Mouse (Mus musculus): ENCODE results near the gene Cul1. TPM values are rescaled to one million over a fixed set of nuclear protein-coding genes. Genes with fewer than 3 reads are reported as not detected.

Cul1 gene
- polyA plus RNA-seq, 1 experiment from 2014 or later, result 141 TPM

DNA sequence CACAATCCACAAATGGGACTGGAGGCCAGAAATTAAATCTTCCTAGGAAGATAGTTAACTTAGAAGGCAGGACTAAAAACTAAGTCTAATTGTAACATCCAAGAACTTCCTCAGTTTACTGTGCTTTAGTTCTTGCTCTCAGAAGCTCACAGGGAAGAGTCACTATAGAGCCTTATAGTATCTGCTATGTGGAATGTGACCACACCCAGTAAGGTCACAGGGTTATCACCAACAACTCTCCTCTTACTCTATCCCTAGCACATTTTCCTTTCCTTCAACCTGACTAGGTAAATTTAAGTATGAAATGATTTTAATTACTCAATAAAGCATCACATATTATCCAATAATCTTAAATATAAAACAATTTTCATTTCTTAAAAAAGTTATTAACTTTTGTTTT is 107.2 kb downstream of the Cul1 start:
- Histone ChIP-seq H3K9ac (replicated peaks; ENCODE audit: low read depth, low read length) (no peak overlapping the region), H3K9me3 (ENCODE audit: control insufficient read depth, low read depth, low read length) (no peaks in the 10 kb centered on the region), H3K27ac (ENCODE audit: low read length) (no peak overlapping the region), H3K4me2 (replicated peaks; ENCODE audit: low read depth, low read length) (no peak overlapping the region), H3K4me1 (ENCODE audit: control insufficient read depth, insufficient read depth, low read length) (no peaks in the 10 kb centered on the region), H3K4me3 (ENCODE audit: low read depth, low read length) (no peak overlapping the region), H3K36me3 (ENCODE audit: control insufficient read depth, insufficient read depth, low read length) (peaks cover 20% of the 10 kb centered on the region), H3K27me3 (ENCODE audit: control insufficient read depth, insufficient read depth, low read length) (no peaks in the 10 kb centered on the region)
- ATAC-seq (ENCODE audit: insufficient number of reproducible peaks, insufficient read depth, low FRiP score, low read depth), result no peak

DNA sequence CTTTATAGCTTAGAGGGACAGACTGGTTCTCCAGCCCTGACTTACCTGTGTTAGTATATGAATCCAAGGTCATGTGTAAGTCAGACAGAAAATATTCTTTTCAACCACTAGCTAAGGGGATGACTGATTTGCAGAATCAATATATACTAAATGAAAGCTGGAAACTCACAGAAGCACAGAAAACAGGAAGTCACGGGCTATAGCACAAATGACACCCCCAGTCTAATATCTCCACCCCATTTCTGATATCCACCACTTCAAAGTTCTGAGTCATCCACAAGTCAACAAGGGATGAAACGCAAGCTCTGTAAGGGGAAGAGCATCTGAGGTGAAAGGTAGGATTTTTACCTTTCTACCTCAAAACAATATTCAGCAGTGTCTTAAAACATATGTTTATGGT is 107.6 kb downstream of the Cul1 start:
- ATAC-seq (ENCODE audit: insufficient number of reproducible peaks, insufficient read depth, low FRiP score, low read depth), result no peak
- WGBS, result 87% methylated on average over 2 of the region's 2 CpGs
- H3K27ac ChIP-seq (ENCODE audit: low read length), result no peak overlapping the region
- no peaks in the 10 kb centered on the region for H3K9me3 ChIP-seq (ENCODE audit: control insufficient read depth, low read depth, low read length)
- no peaks in the 10 kb centered on the region for H3K4me1 ChIP-seq (ENCODE audit: control insufficient read depth, insufficient read depth, low read length)
- H3K36me3 ChIP-seq (ENCODE audit: control insufficient read depth, insufficient read depth, low read length), result peaks cover 17% of the 10 kb centered on the region
- H3K9ac ChIP-seq (replicated peaks; ENCODE audit: low read depth, low read length), result no peak overlapping the region
- H3K4me3 ChIP-seq (ENCODE audit: low read depth, low read length), result no peak overlapping the region
- no peaks in the 10 kb centered on the region for H3K27me3 ChIP-seq (ENCODE audit: control insufficient read depth, insufficient read depth, low read length)
- no peak overlapping the region for H3K4me2 ChIP-seq (replicated peaks; ENCODE audit: low read depth, low read length)

DNA sequence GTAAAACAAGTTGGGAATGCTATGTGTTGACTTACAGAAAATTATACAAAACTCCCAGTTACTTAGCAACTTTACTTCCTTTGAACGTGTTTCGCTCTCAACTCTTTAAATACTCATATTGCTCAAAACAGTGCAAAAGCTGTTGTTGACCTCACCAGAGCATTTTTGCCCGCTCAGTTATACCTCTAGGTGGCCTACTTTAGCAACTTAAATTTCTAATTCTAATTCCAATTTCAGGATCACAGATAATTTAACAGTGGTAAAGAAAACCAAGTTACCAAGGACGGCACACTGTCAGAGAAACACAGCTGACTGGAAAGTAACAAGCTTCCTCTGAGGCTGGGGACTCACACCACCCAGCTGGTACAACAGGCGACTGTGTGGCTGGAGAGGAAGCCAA is 108.2 kb downstream of the Cul1 start:
- no peak overlapping the region for H3K4me3 ChIP-seq (ENCODE audit: low read depth, low read length)
- H3K4me1 ChIP-seq (ENCODE audit: control insufficient read depth, insufficient read depth, low read length), result no peaks in the 10 kb centered on the region
- H3K9ac ChIP-seq (replicated peaks; ENCODE audit: low read depth, low read length), result no peak overlapping the region
- H3K27me3 ChIP-seq (ENCODE audit: control insufficient read depth, insufficient read depth, low read length), result no peaks in the 10 kb centered on the region
- H3K4me2 ChIP-seq (replicated peaks; ENCODE audit: low read depth, low read length), result no peak overlapping the region
- no peak for ATAC-seq (ENCODE audit: insufficient number of reproducible peaks, insufficient read depth, low FRiP score, low read depth)
- H3K36me3 ChIP-seq (ENCODE audit: control insufficient read depth, insufficient read depth, low read length), result peaks cover 16% of the 10 kb centered on the region
- H3K9me3 ChIP-seq (ENCODE audit: control insufficient read depth, low read depth, low read length), result no peaks in the 10 kb centered on the region
- no peak overlapping the region for H3K27ac ChIP-seq (ENCODE audit: low read length)
- WGBS, result 81% methylated on average over 5 of the region's 5 CpGs

DNA sequence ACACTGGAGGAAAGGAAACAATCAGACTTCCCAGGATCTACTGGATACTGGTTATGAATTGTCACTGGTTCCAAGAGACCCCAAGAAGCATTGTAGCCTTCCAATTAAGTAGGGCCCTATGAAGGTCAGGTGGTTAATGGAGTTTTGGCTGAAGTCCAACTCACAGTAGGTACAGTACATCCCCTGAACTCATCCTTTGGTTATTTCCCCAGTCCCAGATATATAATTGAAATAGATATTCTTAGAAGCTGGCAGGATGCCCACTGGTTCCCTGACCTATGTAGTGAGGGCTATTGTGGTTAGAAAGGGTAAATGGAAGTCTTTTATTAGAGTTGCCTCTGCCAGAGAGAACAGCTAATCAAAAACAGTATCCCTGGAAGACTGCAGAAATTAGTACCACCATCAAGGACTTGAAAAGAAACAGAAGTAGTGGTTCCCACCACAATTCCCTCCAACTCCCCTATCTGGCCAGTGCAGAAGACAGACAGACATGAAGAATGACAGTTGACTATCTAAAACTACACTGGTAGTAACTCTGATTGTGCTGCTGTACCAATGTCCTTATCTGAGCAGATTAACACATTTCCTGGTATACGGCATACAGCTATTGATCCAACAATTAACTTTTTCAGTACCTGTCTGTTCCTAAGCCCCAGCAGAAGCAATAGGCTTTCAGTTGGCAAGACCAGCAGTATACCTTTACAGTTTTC is 112.3 kb downstream of the Cul1 start:
- H3K9me3 ChIP-seq (ENCODE audit: control insufficient read depth, low read depth, low read length), result no peaks in the 10 kb centered on the region
- no peak overlapping the region for H3K27ac ChIP-seq (ENCODE audit: low read length)
- peaks cover 34% of the 10 kb centered on the region for H3K36me3 ChIP-seq (ENCODE audit: control insufficient read depth, insufficient read depth, low read length)
- no peak overlapping the region for H3K4me3 ChIP-seq (ENCODE audit: low read depth, low read length)
- H3K4me2 ChIP-seq (replicated peaks; ENCODE audit: low read depth, low read length), result no peak overlapping the region
- ATAC-seq (ENCODE audit: insufficient number of reproducible peaks, insufficient read depth, low FRiP score, low read depth), result no peak
- WGBS, result 82% methylated on average over 1 of the region's 1 CpGs
- H3K4me1 ChIP-seq (ENCODE audit: control insufficient read depth, insufficient read depth, low read length), result no peaks in the 10 kb centered on the region
- no peak overlapping the region for H3K9ac ChIP-seq (replicated peaks; ENCODE audit: low read depth, low read length)
- H3K27me3 ChIP-seq (ENCODE audit: control insufficient read depth, insufficient read depth, low read length), result no peaks in the 10 kb centered on the region

DNA sequence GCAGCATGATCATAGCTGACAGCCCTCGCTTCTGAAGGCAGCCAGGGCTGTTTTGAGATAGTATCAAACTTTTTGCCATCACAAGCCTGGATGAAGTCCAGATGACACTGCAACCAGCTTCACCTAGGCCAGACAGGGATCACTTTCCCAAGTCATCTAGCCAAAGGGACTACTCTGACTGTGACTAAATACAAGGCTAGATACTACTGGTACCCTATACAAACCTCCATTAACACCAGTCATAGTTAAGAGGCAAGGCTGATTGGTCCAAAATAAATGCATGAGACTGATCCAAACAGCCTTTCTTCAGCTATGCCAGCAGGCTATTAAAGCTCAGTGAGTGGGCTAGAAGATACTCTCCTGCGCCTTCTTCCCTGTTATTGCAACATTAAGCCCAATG is 119.7 kb downstream of the Cul1 start:
- no peaks in the 10 kb centered on the region for H3K27me3 ChIP-seq (ENCODE audit: control insufficient read depth, insufficient read depth, low read length)
- H3K4me2 ChIP-seq (replicated peaks; ENCODE audit: low read depth, low read length), result no peak overlapping the region
- no peak overlapping the region for H3K4me3 ChIP-seq (ENCODE audit: low read depth, low read length)
- no peak overlapping the region for H3K9ac ChIP-seq (replicated peaks; ENCODE audit: low read depth, low read length)
- ATAC-seq (ENCODE audit: insufficient number of reproducible peaks, insufficient read depth, low FRiP score, low read depth), result no peak
- 88% methylated on average over 2 of the region's 2 CpGs for WGBS
- no peaks in the 10 kb centered on the region for H3K9me3 ChIP-seq (ENCODE audit: control insufficient read depth, low read depth, low read length)
- peaks cover 27% of the 10 kb centered on the region for H3K36me3 ChIP-seq (ENCODE audit: control insufficient read depth, insufficient read depth, low read length)
- no peaks in the 10 kb centered on the region for H3K4me1 ChIP-seq (ENCODE audit: control insufficient read depth, insufficient read depth, low read length)
- H3K27ac ChIP-seq (ENCODE audit: low read length), result no peak overlapping the region

Other genes with a start within 250 kb of the Cul1 start
- gene Ezh2, start 141.9 kb downstream of the Cul1 start, polyA plus RNA-seq (2014; fragmentation: Nextera tagmentation; extraction: Ambion mirVana), result 87.7 and 97.6 TPM in 2 replicates

All from stomach, embryonic 14.5 days (tissue).